Mouse (Mus musculus) liver, adult 10 weeks (tissue): ENCODE data around the gene Dna2. TPM values are rescaled to one million over a fixed set of nuclear protein-coding genes. Genes with fewer than 3 reads are reported as not detected.

Experiments
- polyA plus RNA-seq: library from polyadenylated mRNA; stranded (reverse); fragments of 350-450 nt; fragmentation: Illumina TruSeq; extraction: RNeasy Lipid Tissue Mini Kit (QIAGEN cat#74804); gene quantifications from one replicate; pipeline ENCODE4 v1.2.3, GENCODE M21; 2014; ENCODE audit warnings: low read depth, low replicate concordance

The Dna2 gene
- polyA plus RNA-seq = 7.8 TPM

GRCm38 (mm10) chr10:62946738-62947471 is at the start of gene Dna2:
Gene Dna2, plus strand, starts transcription at chr10:62947026.

GRCm38 (mm10) chr10:62908896-62909295 is 37.9 kb upstream of the Dna2 start, which contains the start of gene Tet1:
Gene Tet1, minus strand, starts transcription at chr10:62908996.

GRCm38 (mm10) chr10:62919925-62920765 is 26.7 kb upstream of the Dna2 start, which contains the start of gene Slc25a16:
Gene Slc25a16, plus strand, starts transcription at chr10:62920633.

GRCm38 (mm10) chr10:62980039-62980954 is 33.5 kb downstream of the Dna2 start, which contains the start of gene Rufy2:
Gene Rufy2, plus strand, starts transcription at chr10:62980223.

Other genes starting within 250 kb of the Dna2 start
- 0.56 TPM for gene Stox1, start 220.9 kb upstream of the Dna2 start, polyA plus RNA-seq
- gene Ccar1, start 154.7 kb upstream of the Dna2 start, polyA plus RNA-seq = 56.8 TPM
- gene Tet1, start 38.0 kb upstream of the Dna2 start, polyA plus RNA-seq = 0.08 TPM
- gene Slc25a16, start 26.4 kb upstream of the Dna2 start, polyA plus RNA-seq = 81.7 TPM
- 5.6 TPM for gene Rufy2, start 33.2 kb downstream of the Dna2 start, polyA plus RNA-seq
- gene Hnrnph3, start 77.2 kb downstream of the Dna2 start, polyA plus RNA-seq = 43.9 TPM
- gene Pbld2, start 77.3 kb downstream of the Dna2 start, polyA plus RNA-seq = 103 TPM
- gene Pbld1, start 113.1 kb downstream of the Dna2 start, polyA plus RNA-seq = 110 TPM
- not detected for gene Atoh7, start 152.6 kb downstream of the Dna2 start, polyA plus RNA-seq